Mouse (Mus musculus) stomach, embryonic 15.5 days (tissue): ENCODE results near the gene Trp53bp1. TPM values are rescaled to one million over a fixed set of nuclear protein-coding genes. Genes with fewer than 3 reads are reported as not detected.

ENCODE experiments used
- ATAC-seq: fragments of 200-750 bp; cut with Nextera tagmentation; 2 replicates; pipeline ENCODE4 v1.8.0; 2017; ENCODE audit warnings: low read depth, moderate number of reproducible peaks, moderate TSS enrichment; ENCODE audit not compliant: insufficient read depth, low FRiP score
- H3K27ac ChIP-seq: fragments of 300-500 bp; sonication (generic); 2 replicates; pipeline ENCODE4 v1.5.1; 2015; ENCODE audit warnings: mild to moderate bottlenecking, inconsistent platforms
- H3K27me3 ChIP-seq: fragments of 300-500 bp; sonication (generic); replicated peaks from 2 replicates; pipeline ENCODE4 v1.6.1; 2015; ENCODE audit warnings: inconsistent platforms
- H3K36me3 ChIP-seq: fragments of 300-500 bp; sonication (generic); 2 replicates; pipeline ENCODE4 v1.6.1; 2015; ENCODE audit warnings: inconsistent platforms
- H3K4me1 ChIP-seq: fragments of 300-500 bp; sonication (generic); 2 replicates; pipeline ENCODE4 v1.6.1; 2015; ENCODE audit warnings: inconsistent platforms
- H3K4me2 ChIP-seq: fragments of 300-500 bp; sonication (generic); 2 replicates; pipeline ENCODE4 v1.6.1; 2015; ENCODE audit warnings: mild to moderate bottlenecking, inconsistent platforms
- H3K4me3 ChIP-seq: fragments of 300-500 bp; sonication (generic); replicated peaks from 2 replicates; pipeline ENCODE4 v1.5.1; 2015; ENCODE audit warnings: inconsistent platforms
- H3K9ac ChIP-seq: fragments of 300-500 bp; sonication (generic); 2 replicates; pipeline ENCODE4 v1.6.1; 2015; ENCODE audit warnings: inconsistent platforms
- H3K9me3 ChIP-seq: fragments of 300-500 bp; sonication (generic); 2 replicates; pipeline ENCODE4 v1.6.1; 2016; ENCODE audit warnings: inconsistent platforms
- WGBS: fragments of 180-500 bp; shearing (Covaris S2); methylation state at CpG from one replicate; pipeline ENCODE4 v1.1.7; 2015; 5-methylcytosine and 5-hydroxymethylcytosine counted together
- polyA plus RNA-seq: library from polyadenylated mRNA; unstranded; fragments of >200 nt; fragmentation: Nextera tagmentation; extraction: Ambion mirVana; gene quantifications from 2 replicates; pipeline ENCODE4 v1.2.1, GENCODE M21; 2015

The Trp53bp1 gene
- polyA plus RNA-seq, 1 experiment from 2014 or later: 51.9 TPM

DNA sequence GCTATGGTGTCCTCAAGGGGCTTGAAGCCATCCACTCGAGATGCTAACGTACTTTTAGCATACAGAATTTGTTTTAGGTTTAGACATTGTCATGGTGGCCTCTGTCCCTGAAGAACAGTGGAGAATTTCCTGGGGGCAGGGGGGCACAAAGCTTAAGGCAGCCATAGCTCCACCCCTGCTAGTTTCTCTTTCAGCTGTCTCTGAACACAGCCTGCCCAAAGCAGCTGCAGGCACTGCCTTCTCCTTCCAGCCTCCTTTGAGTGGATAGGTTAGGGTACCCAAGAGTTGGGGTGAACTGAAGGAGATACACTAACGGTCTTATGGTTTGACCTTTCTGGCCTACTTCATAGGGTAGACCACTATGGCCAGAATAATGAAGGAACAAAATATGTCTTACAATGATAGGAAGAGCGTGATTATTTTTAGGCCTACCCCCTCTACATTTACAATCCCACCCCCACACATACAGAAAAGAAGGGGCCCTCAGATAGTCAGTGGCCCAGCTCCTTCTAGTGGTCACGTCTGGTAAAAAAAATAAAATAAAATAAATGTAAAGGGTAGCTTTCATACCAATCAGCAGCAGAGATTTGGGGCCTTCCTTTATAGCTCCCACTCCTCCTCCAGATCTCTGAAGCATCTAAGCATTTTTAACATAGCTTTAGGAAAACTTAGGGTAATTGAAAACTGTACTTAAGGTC lies 21.3 kb upstream of the Trp53bp1 start:
- no peak for ATAC-seq
- H3K27me3 ChIP-seq: peaks cover 21% of the 10 kb centered on the region
- no peaks in the 10 kb centered on the region for H3K9me3 ChIP-seq
- H3K4me2 ChIP-seq: no peak overlapping the region
- no peak overlapping the region for H3K4me3 ChIP-seq
- no peak overlapping the region for H3K9ac ChIP-seq
- peaks cover 40% of the 10 kb centered on the region for H3K4me1 ChIP-seq
- H3K27ac ChIP-seq: no peak overlapping the region
- 57% methylated on average over 5 of the region's 5 CpGs for WGBS
- H3K36me3 ChIP-seq: no peaks in the 10 kb centered on the region

DNA sequence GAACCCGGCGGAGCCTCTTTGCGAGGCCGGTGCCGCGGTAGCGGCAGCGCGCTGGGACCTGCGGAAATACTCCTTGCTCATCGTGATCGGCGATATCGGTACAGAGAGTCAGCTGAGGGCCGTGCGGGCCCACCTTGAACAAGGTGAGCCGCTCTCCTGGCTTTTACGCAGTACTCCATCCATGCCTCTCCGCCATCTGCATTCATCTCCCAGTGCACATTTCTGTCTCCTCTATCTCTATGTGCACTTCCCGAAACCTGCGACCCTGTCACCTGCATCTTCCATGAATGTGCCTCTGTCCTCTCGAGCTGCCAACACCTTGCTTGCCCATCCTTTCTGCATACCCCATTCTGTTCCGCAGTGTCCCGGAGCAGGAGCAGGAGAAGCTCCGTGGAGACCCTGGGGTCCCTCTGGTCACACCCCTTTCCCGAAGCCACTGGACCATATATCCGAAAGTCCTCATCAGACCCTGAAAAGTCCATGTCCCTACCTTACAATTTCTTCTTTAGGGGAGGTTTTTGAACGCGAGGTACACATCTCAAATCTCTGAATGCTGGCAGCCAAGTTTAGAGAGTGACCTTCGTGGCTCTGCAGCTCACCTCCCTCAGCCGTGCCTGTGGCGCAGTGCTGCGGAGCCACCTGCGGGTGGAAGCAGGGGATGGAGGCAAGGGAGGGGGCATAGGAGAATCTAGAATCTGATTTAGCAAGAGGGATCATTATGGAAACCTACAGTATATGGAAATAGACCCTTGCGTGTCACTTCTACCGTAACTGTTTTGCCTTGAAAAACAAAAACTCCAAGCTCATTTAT lies 18.7 kb upstream of the Trp53bp1 start:
- H3K4me1 ChIP-seq: peaks cover 20% of the 10 kb centered on the region
- 5% methylated on average over 36 of the region's 36 CpGs for WGBS
- no peak; the same call in 1 of the 2 replicates for ATAC-seq

DNA sequence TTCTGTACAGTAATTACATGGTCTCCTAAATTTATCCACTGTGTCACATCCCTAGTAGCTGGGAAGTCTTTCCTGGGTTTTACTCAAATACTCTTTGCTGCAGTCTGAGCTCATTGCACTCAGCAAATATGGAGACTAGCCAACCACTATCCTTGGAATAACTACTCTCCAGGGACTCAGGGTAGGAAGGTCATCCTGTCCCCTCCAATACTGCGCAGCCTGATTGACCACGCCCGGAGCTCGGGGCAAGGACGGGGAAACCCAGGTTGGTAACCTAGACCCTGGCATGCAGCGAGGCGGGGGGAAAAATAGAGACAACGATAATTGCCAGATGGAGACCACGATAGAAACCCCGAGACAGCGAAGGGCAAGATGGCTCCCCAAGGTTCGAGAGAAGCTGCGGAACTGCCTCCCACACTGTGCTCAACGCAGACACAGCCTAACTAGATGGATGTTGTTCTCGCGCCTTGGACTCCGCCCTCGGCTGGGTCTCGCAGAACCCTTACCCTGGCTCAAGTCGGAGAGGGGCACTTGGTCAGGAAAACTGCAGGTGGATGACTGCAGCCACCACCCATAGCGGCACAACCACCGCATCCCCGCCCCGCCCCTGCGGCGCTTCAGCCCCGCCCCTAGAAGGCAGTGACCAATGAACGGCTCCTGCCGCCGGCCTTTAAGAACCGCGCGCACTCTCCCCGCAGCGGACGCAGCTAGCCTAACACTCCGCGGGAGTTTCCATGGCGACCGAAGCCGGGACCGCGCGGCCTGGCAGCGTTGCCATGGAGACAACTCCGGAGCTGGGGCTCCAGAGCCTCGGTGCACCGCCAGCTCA lies 17.9 kb upstream of the Trp53bp1 start, which contains the start of gene Map1a:
TSS of gene Map1a (plus strand) at position 700 of the 829 bp plus-strand sequence.
- H3K27ac ChIP-seq: no peak within 1 kb of the TSS
- WGBS: 1% methylated on average over 47 of the region's 48 CpGs
- H3K9ac ChIP-seq: peak within 1 kb of the TSS; percentile 1; the same call in 1 of the 2 replicates

More for the DNA sequence above, 18.7 kb upstream of the Trp53bp1 start:
- H3K27me3 ChIP-seq: peaks cover 12% of the 10 kb centered on the region; the same call in 1 of the 2 replicates
- H3K27ac ChIP-seq: no peak overlapping the region
- H3K9me3 ChIP-seq: no peaks in the 10 kb centered on the region
- peak overlapping the region; percentile 49 for H3K4me3 ChIP-seq
- H3K36me3 ChIP-seq: no peaks in the 10 kb centered on the region
- peak overlapping the region; percentile 1; the same call in 1 of the 2 replicates for H3K9ac ChIP-seq
- peak overlapping the region; percentile 76 for H3K4me2 ChIP-seq

DNA sequence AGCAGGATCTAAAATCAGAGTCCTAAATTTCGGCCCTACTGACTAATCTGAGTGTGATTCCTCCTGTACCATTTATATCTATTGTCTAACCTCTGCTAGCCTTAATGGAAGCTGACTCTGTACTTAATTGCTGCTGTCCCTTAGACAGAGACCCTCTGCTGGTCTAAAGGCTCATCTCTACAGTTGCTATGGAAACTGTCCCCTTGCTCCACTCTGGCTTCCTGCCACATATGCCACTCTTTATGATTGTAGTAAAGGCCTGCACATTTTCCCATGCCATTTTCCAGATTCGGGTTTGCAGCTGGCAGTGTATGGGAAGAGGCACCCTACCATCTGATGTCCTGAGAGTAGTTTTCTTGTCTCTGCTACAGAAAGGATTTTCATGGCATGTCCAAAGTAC lies 16.6 kb upstream of the Trp53bp1 start:
- H3K36me3 ChIP-seq: no peaks in the 10 kb centered on the region
- no peak overlapping the region for H3K4me3 ChIP-seq
- peaks cover 10% of the 10 kb centered on the region for H3K4me1 ChIP-seq
- no peak for ATAC-seq
- H3K27me3 ChIP-seq: peaks cover 12% of the 10 kb centered on the region; the same call in 1 of the 2 replicates
- no peak overlapping the region for H3K4me2 ChIP-seq
- 71% methylated on average over 2 of the region's 2 CpGs for WGBS
- H3K9ac ChIP-seq: no peak overlapping the region
- H3K27ac ChIP-seq: no peak overlapping the region
- no peaks in the 10 kb centered on the region for H3K9me3 ChIP-seq

More for the DNA sequence above, 17.9 kb upstream of the Trp53bp1 start, which contains the start of gene Map1a:
- H3K27me3 ChIP-seq: peaks cover 12% of the 10 kb centered on the region; the same call in 1 of the 2 replicates
- no peaks in the 10 kb centered on the region for H3K9me3 ChIP-seq
- H3K36me3 ChIP-seq: no peaks in the 10 kb centered on the region
- peak; percentile 97 for ATAC-seq
- H3K4me2 ChIP-seq: peak within 1 kb of the TSS; percentile 76
- H3K4me3 ChIP-seq: peak within 1 kb of the TSS; percentile 49
- peaks cover 12% of the 10 kb centered on the region for H3K4me1 ChIP-seq

DNA sequence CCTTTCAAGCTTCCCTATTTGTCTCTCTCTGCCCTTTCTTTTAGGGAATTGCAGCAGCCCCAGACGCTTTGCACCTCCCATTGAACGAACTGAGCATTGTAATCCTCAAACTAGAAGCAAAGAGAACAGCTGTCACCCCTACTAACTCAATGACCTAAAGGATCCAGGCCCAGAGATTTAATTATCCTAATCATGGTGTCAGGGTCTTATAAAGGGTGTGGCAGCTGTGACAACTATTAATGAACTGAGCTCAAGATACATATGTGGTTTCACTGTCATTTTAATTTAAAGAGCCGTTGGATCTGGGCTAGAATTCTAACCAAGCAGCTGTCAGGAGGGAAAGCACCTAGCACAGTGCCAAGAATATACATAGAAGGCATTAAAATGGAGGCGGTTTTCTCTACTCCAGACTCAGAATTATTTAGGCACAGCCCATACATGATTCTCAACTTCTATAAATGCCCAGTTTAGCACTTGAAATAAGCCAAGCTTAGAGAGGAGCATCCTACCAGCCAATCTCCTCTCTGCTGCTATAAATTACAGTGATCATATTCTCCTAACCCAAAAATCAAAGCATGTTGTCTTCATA lies 815 bp upstream of the Trp53bp1 start:
- 16% methylated on average over 4 of the region's 4 CpGs for WGBS
- no peak overlapping the region; the same call in 1 of the 2 replicates for H3K27ac ChIP-seq
- H3K36me3 ChIP-seq: peaks cover 8% of the 10 kb centered on the region

DNA sequence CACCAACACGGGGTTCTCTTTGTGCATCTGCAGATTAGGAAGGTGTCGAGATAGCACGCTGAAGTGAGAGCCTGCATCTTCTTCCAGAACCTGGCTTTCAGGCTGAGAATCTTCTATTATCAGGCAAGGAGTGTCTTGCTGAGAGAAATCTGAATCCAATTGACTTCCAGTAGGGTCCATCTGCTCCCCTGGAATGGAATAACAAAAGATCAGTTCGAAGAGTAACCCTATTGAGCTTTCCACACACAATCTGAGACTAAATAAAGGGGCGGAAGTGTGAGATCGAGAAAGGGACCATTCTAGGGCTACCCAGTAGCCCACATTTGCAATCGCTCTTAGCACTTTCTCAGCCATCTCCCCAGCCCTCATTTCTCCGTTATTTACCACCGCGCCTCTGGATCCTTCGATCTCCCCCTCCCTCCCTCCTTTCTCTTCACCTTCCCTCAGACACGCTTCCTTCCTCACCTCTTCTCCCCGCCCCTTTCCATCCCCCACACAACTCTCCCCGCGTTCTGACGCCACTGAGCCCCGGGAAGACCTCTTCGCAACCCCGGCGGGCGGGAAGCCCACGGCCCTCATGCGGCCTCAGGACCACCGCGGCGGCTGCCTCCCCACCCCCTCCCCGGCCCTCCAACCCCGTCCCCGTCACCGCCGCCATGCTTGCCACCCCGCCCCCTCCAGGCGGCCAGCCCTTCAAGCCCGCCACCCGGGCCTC lies 529 bp downstream of the Trp53bp1 start:
- Histone ChIP-seq H3K36me3 (peaks cover 8% of the 10 kb centered on the region), H3K4me2 (peak overlapping the region; percentile 80), H3K27me3 (no peaks in the 10 kb centered on the region), H3K4me3 (peak overlapping the region; percentile 96), H3K27ac (peak overlapping the region; percentile 73), H3K9ac (peak overlapping the region; percentile 60; the same call in 1 of the 2 replicates), H3K9me3 (no peaks in the 10 kb centered on the region), H3K4me1 (0 out of 2 replicates have a peak, but pooled peaks cover 8% of the 10 kb centered on the region)
- peak; percentile 43 for ATAC-seq
- WGBS: 1% methylated on average over 35 of the region's 35 CpGs

More for the DNA sequence above, 815 bp upstream of the Trp53bp1 start:
- H3K9ac ChIP-seq: no peak overlapping the region
- H3K4me1 ChIP-seq: 0 out of 2 replicates have a peak, but pooled peaks cover 8% of the 10 kb centered on the region
- no peak for ATAC-seq
- H3K4me3 ChIP-seq: peak overlapping the region; percentile 96
- H3K9me3 ChIP-seq: no peaks in the 10 kb centered on the region
- H3K27me3 ChIP-seq: no peaks in the 10 kb centered on the region
- H3K4me2 ChIP-seq: peak overlapping the region; percentile 80

DNA sequence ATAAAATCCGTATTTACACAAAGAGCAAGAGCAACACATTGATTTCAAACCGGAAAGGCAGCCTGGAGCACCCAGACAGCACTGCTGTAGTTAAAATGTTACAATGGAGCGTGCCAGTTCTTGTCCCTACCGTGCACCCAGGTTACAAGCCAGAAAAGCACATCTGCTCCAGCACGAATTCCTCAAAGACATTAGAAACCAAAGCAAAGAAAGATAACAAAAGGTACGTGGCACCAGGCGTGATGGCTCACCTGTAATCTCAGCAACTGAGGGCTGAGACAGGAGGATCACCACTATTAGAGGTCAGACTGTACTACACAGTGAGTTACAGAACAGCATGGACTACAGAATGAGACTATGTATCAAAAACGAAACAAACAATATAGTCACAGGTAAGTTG lies 2.8 kb downstream of the Trp53bp1 start:
- Histone ChIP-seq H3K9ac (no peak overlapping the region), H3K9me3 (no peaks in the 10 kb centered on the region), H3K27me3 (no peaks in the 10 kb centered on the region), H3K4me2 (no peak overlapping the region), H3K27ac (no peak overlapping the region), H3K4me1 (0 out of 2 replicates have a peak, but pooled peaks cover 8% of the 10 kb centered on the region), H3K36me3 (peaks cover 8% of the 10 kb centered on the region), H3K4me3 (no peak overlapping the region)
- no peak for ATAC-seq
- WGBS: 65% methylated on average over 8 of the region's 8 CpGs

DNA sequence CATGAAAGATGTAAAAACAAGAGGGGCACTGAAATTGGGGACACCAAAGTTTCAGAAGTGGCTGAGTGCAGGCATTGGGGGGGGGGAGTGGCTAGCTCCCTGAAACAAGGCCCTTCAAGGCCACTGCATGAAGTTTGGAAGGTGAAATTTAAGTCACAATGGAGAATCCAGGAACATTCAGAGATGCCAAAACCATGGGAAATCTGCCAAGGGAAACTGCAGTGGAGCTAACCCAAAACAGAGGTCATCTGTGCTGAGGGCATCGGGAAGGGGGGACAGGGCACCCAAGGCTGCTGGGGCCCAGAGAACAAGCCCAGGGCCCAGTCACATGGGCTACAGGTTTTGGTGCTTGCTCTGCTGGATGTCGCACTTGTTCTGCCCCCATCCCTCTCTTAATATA lies 21.4 kb downstream of the Trp53bp1 start:
- H3K4me3 ChIP-seq: no peak overlapping the region
- WGBS: 89% methylated on average over 2 of the region's 2 CpGs
- H3K36me3 ChIP-seq: peaks cover 43% of the 10 kb centered on the region; the same call in 1 of the 2 replicates
- H3K4me2 ChIP-seq: no peak overlapping the region
- no peak overlapping the region for H3K9ac ChIP-seq
- no peak overlapping the region for H3K27ac ChIP-seq
- ATAC-seq: no peak
- no peaks in the 10 kb centered on the region for H3K27me3 ChIP-seq
- H3K4me1 ChIP-seq: no peaks in the 10 kb centered on the region
- no peaks in the 10 kb centered on the region for H3K9me3 ChIP-seq

DNA sequence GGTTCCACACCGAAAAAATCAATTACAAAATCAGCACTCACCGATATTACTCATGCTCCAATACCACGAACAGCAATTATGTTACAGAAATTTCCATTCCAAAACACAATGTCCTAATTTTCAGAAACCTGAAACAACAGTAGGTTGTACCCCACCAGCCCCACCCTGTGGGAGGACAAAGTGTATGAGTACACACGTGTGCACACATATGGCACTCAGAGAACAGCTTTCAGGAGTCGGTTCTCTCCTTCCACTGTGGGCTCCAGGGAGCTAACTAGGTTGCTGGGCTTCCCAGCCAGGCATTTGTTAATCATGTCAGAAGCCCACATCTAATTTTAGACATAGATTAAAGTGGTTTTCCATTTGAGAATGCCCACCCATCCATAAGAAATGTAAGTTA lies 27.1 kb downstream of the Trp53bp1 start:
- Histone ChIP-seq H3K36me3 (peaks cover 44% of the 10 kb centered on the region; the same call in 1 of the 2 replicates), H3K9me3 (no peaks in the 10 kb centered on the region), H3K27me3 (no peaks in the 10 kb centered on the region), H3K4me1 (no peaks in the 10 kb centered on the region), H3K27ac (no peak overlapping the region), H3K9ac (no peak overlapping the region), H3K4me2 (no peak overlapping the region), H3K4me3 (no peak overlapping the region)
- ATAC-seq: no peak
- WGBS: 92% methylated on average over 5 of the region's 5 CpGs

DNA sequence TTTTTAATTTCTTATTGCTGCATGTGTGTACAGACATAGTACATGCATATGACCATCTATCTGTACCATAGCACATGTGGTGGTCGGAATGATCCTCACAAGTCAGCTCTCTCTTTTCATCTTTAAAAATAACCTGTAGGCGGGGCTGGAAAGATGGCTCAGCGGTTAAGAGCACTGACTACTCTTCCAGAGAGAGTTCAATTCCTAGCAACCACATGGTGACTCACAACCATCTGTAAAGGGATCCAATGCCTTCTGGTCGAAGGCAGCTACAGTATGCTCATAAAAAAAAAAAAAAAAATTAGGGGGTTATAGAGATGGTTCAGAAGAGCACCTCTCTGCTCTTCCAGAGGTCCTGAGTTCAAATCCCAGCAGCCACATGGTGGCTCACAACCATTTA lies 31.8 kb downstream of the Trp53bp1 start:
- H3K4me3 ChIP-seq: no peak overlapping the region

More for the DNA sequence above, 31.8 kb downstream of the Trp53bp1 start:
- Histone ChIP-seq H3K4me2 (no peak overlapping the region), H3K4me1 (no peaks in the 10 kb centered on the region), H3K9me3 (no peaks in the 10 kb centered on the region), H3K9ac (no peak overlapping the region), H3K36me3 (peaks cover 36% of the 10 kb centered on the region), H3K27ac (no peak overlapping the region), H3K27me3 (no peaks in the 10 kb centered on the region)
- 88% methylated on average over 4 of the region's 4 CpGs for WGBS
- ATAC-seq: no peak
